In genomic region chr1:120264861-120265686, GRCm38 (mm10) we compare ENCODE assay signal across 8 mouse cellular contexts. TPM values are rescaled to one million over a fixed set of nuclear protein-coding genes. Genes with fewer than 3 reads are reported as not detected.
DNase-seq lines count a peak whose midpoint lies in the region; ATAC-seq and TF ChIP-seq lines count a peak whose summit lies in the region.

No protein-coding gene starts in this region.

- in situ Hi-C loops in Patski (cut with MboI; ENCODE audit: low pct_unique_long_range_greater_than_20kb): no loop called here

- H3K36me3 ChIP-seq in hindbrain, embryonic 13.5 days: no peaks in the 10 kb centered on the region

- H3K27ac ChIP-seq in hindbrain, embryonic 13.5 days: no peak overlapping the region

- POLR2A ChIA-PET in Patski (lab: Charles Lee): interaction anchor here (1.3 kb wide), 1 partner anchor 28 kb away, joined by 3 read pairs; no protein-coding TSS in a partner anchor

- H3K4me1 ChIP-seq in hindbrain, embryonic 13.5 days (replicated peaks): peaks cover 11% of the 10 kb centered on the region

- CTCF ChIA-PET in Patski (lab: Charles Lee): interaction anchor here (1.0 to 1.9 kb wide), 3 partner anchors 23 to 68 kb away, joined by 3 to 5 read pairs (median 4); no protein-coding TSS in a partner anchor

- peak; percentile 91 for ATAC-seq in Patski
- peak; percentile 85 for ATAC-seq in hindbrain, embryonic 13.5 days (ENCODE audit: low FRiP score)

- no peak for DNase-seq in Patski (ENCODE audit: low read depth, low spot score)
- peak; percentile 59 to 70 for DNase-seq in cerebellum, postnatal 14 days
- DNase-seq in frontal cortex, postnatal 14 days (ENCODE audit: low spot score in 2 of 2): peak; percentile 57 to 60
- DNase-seq in layer of hippocampus, postnatal 25 days (ENCODE audit: extremely low spot score in 1 of 2, low spot score in 1 of 2): peak; percentile 51 to 57
- DNase-seq in lung, postnatal 14 days: peak; percentile 89
- peak; percentile 92 for DNase-seq in ovary, postnatal 36 days (ENCODE audit: low spot score)
- peak; percentile 59 for DNase-seq in thymus, postnatal 25 days

- peak overlapping the region; percentile 97 for H3K4me2 ChIP-seq in hindbrain, embryonic 13.5 days

- H3K27me3 ChIP-seq in Patski: no peaks in the 10 kb centered on the region
- H3K27me3 ChIP-seq in hindbrain, embryonic 13.5 days: peaks cover 30% of the 10 kb centered on the region

- peak overlapping the region; percentile 51 for H3K4me3 ChIP-seq in hindbrain, embryonic 13.5 days

- no peak for TF ChIP-seq CTCF in Patski (IDR thresholded peaks at IDR 0.05)

- 1% methylated on average over 40 of the region's 40 CpGs for WGBS in hindbrain, embryonic 13.5 days

- no peaks in the 10 kb centered on the region for H3K9me3 ChIP-seq in hindbrain, embryonic 13.5 days

- peak overlapping the region; percentile 68 for H3K9ac ChIP-seq in hindbrain, embryonic 13.5 days

RNA-seq across cellular contexts. Expression of gene Steap3, which starts 7.4 kb away (rescaled TPM):
- polyA plus RNA-seq in Patski (2021): 85.3 TPM
- 1.9 and 2.2 TPM in 2 replicates for polyA plus RNA-seq in hindbrain, embryonic 13.5 days (2015; fragmentation: Nextera tagmentation; extraction: Ambion mirVana)
- total RNA-seq in layer of hippocampus, postnatal 25 days (2021): 1 to 10 TPM; 6.9 to 7.0 TPM

Comparison
In these comparisons a context has a peak if more than half of its experiments do, and no peak if none do; other contexts are left out.
1. RNA of gene Steap3, which starts 7.4 kb away (polyA plus RNA-seq): 85.3 TPM in Patski (single experiment); 1.9 to 2.2 TPM in hindbrain, embryonic 13.5 days; every median in the first group is over 10 times any median in the second.